15 mouse cellular contexts compared by ENCODE assay signal in the genomic region with DNA sequence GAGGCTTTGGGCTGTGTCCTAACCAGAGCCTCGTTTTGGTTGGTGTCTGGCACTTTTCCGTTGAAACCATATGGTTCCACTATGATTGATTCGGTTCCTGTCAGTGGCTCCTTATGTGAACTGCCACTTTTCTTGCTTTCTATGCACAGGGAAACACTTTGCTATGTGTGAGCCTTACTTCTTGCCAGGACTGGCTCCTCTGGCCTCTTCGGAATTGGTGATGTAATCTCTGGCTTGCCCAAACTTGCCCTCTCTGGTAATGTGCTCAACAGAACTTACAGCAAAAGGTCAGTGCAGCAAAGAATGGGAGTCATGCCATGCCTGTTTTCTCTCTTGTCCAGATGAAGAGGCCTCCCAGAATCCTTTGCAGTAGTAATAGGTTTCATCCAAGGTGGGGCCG.
DNase-seq lines count a peak whose midpoint lies in the region; ATAC-seq lines count a peak whose summit lies in the region.
"Had no signal": no experiment of that assay in that cellular context is flagged by ENCODE, and none has a peak within 500 bp of the region (broad histone marks: within the 10 kb centered on the region; RNA-seq: fewer than 3 reads in every experiment).

No protein-coding gene starts in this region.

- no peak overlapping the region for H3K4me2 ChIP-seq in heart, embryonic 12.5 days
- H3K4me2 ChIP-seq: embryonic facial prominence, embryonic 15.5 days; intestine, embryonic 15.5 days; lung, embryonic 15.5 days had no signal

- no peaks in the 10 kb centered on the region for H3K36me3 ChIP-seq in heart, embryonic 12.5 days
- H3K36me3 ChIP-seq: embryonic facial prominence, embryonic 15.5 days; intestine, embryonic 15.5 days; lung, embryonic 15.5 days; midbrain, embryonic 10.5 days had no signal

- no peak overlapping the region for H3K9ac ChIP-seq in heart, embryonic 12.5 days
- H3K9ac ChIP-seq: embryonic facial prominence, embryonic 15.5 days; intestine, embryonic 15.5 days; lung, embryonic 15.5 days had no signal

- no peak for ATAC-seq in heart, embryonic 12.5 days (ENCODE audit: insufficient number of reproducible peaks, low FRiP score)
- ATAC-seq: intestine, embryonic 15.5 days; Patski had no signal

- no peaks in the 10 kb centered on the region for H3K9me3 ChIP-seq in heart, embryonic 12.5 days (replicated peaks)
- H3K9me3 ChIP-seq: embryonic facial prominence, embryonic 15.5 days; intestine, embryonic 15.5 days; lung, embryonic 15.5 days; midbrain, embryonic 10.5 days had no signal

- H3K27ac ChIP-seq in heart, embryonic 12.5 days (ENCODE audit: poor library complexity, severe bottlenecking), result no peak overlapping the region
- H3K27ac ChIP-seq: embryonic facial prominence, embryonic 15.5 days; intestine, embryonic 15.5 days; lung, embryonic 15.5 days; midbrain, embryonic 10.5 days had no signal

- no peak overlapping the region for H3K4me3 ChIP-seq in heart, embryonic 12.5 days
- H3K4me3 ChIP-seq: embryonic facial prominence, embryonic 15.5 days; intestine, embryonic 15.5 days; lung, embryonic 15.5 days; midbrain, embryonic 10.5 days had no signal

- peak; percentile 8 for DNase-seq in adrenal gland, adult 2 months
- DNase-seq in adrenal gland, postnatal 25 days, result no peak
- DNase-seq in heart, adult 11 months, result peak; percentile 75
- peak; percentile 74 for DNase-seq in urinary bladder, postnatal 14 days (ENCODE audit: low spot score)
- no peak for DNase-seq in urinary bladder, postnatal 4 days (ENCODE audit: low spot score in 2 of 2)
- DNase-seq in gonadal fat pad, adult 2 months (ENCODE audit: low read depth), result peak; percentile 51
- DNase-seq in ovary, postnatal 36 days (ENCODE audit: low spot score), result no peak
- DNase-seq: cerebellum, postnatal 36 days; thymus, adult 18-20 months had no signal

- H3K4me1 ChIP-seq in heart, embryonic 12.5 days (replicated peaks), result 0 out of 2 replicates have a peak, but pooled peaks cover 4% of the 10 kb centered on the region
- H3K4me1 ChIP-seq: embryonic facial prominence, embryonic 15.5 days; intestine, embryonic 15.5 days; lung, embryonic 15.5 days; midbrain, embryonic 10.5 days had no signal

- no peaks in the 10 kb centered on the region for H3K27me3 ChIP-seq in heart, embryonic 12.5 days (replicated peaks)
- H3K27me3 ChIP-seq: embryonic facial prominence, embryonic 15.5 days; intestine, embryonic 15.5 days; lung, embryonic 15.5 days had no signal

- 79% methylated on average over 5 of the region's 5 CpGs for WGBS in heart, embryonic 12.5 days

Comparison
In these comparisons a context has a peak if more than half of its experiments do, and no peak if none do; other contexts are left out.
1. DNase-seq: peak in adrenal gland, adult 2 months (single experiment), heart, adult 11 months (single experiment), urinary bladder, postnatal 14 days (single experiment) and gonadal fat pad, adult 2 months (single experiment); none in adrenal gland, postnatal 25 days (single experiment), urinary bladder, postnatal 4 days (0 of 2) and ovary, postnatal 36 days (single experiment).